24 mouse cellular contexts compared by ENCODE assay signal in the genomic region with DNA sequence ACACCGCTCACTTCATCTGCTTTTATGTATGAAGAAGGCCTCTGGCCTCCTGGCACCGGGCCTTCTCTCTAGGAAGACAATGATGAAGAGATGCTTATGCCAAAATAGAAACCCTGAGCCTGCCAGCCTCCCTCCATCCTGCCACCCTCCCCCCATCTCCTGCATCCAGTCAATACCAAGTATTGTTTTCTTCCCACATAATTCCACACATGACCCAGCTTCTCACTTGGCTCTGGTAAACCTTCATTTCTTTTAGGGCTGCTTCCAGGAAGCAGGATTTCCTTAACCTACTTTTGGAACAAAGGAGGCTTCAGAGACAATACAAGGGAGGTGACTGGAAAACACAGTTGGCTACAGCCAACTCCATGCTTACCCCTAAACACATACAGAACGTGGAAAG. TPM values are rescaled to one million over a fixed set of nuclear protein-coding genes. Genes with fewer than 3 reads are reported as not detected.
DNase-seq lines count a peak whose midpoint lies in the region; ATAC-seq and TF ChIP-seq lines count a peak whose summit lies in the region.
"Had no signal": no experiment of that assay in that cellular context is flagged by ENCODE, and none has a peak within 500 bp of the region (broad histone marks: within the 10 kb centered on the region; RNA-seq: fewer than 3 reads in every experiment).

Gene Lalba (minus strand): TSS at position 21 of the 400 bp plus-strand sequence.

- H3K4me2 ChIP-seq in liver, postnatal 0 days (ENCODE audit: low read depth, low read length) = no peak within 1 kb of the TSS
- H3K4me2 ChIP-seq in liver, embryonic 12.5 days = no peak within 1 kb of the TSS
- no peak within 1 kb of the TSS for H3K4me2 ChIP-seq in forebrain, embryonic 14.5 days (ENCODE audit: low read length)
- H3K4me2 ChIP-seq: embryonic facial prominence, embryonic 13.5 days; forebrain, embryonic 15.5 days; hindbrain, embryonic 14.5 days; liver, embryonic 11.5 days; midbrain, embryonic 12.5 days; neural tube, embryonic 12.5 days had no signal

- no peaks in the 10 kb centered on the region for H3K9me3 ChIP-seq in liver, postnatal 0 days (ENCODE audit: low read length)
- H3K9me3 ChIP-seq in liver, embryonic 12.5 days (replicated peaks) = no peaks in the 10 kb centered on the region
- no peaks in the 10 kb centered on the region for H3K9me3 ChIP-seq in forebrain, embryonic 14.5 days (replicated peaks; ENCODE audit: control insufficient read depth, low read length)
- H3K9me3 ChIP-seq: embryonic facial prominence, embryonic 13.5 days; forebrain, embryonic 15.5 days; midbrain, embryonic 12.5 days; neural tube, embryonic 12.5 days had no signal

- no peaks in the 10 kb centered on the region for H3K27me3 ChIP-seq in liver, postnatal 0 days (ENCODE audit: insufficient read depth, low read length)
- 0 out of 2 replicates have a peak, but pooled peaks cover 5% of the 10 kb centered on the region for H3K27me3 ChIP-seq in liver, embryonic 12.5 days (replicated peaks)
- no peaks in the 10 kb centered on the region for H3K27me3 ChIP-seq in forebrain, embryonic 14.5 days (replicated peaks; ENCODE audit: control insufficient read depth, insufficient read depth, low read length)
- H3K27me3 ChIP-seq: embryonic facial prominence, embryonic 13.5 days; forebrain, embryonic 15.5 days; midbrain, embryonic 12.5 days; neural tube, embryonic 12.5 days had no signal

- no peak for TF ChIP-seq CTCF in liver, postnatal 0 days (IDR thresholded peaks at IDR 0.05; ENCODE audit: low read depth)

- H3K4me1 ChIP-seq in liver, postnatal 0 days (ENCODE audit: insufficient read depth) = 0 out of 2 replicates have a peak, but pooled peaks cover 4% of the 10 kb centered on the region
- no peaks in the 10 kb centered on the region for H3K4me1 ChIP-seq in liver, embryonic 12.5 days
- peaks cover 10% of the 10 kb centered on the region; the same call in 1 of the 2 replicates for H3K4me1 ChIP-seq in brown adipose tissue, adult 24 weeks (ENCODE audit: control insufficient read depth, insufficient read depth, insufficient read length, low read length)
- H3K4me1 ChIP-seq in forebrain, embryonic 14.5 days (ENCODE audit: control insufficient read depth, insufficient read depth, low read length) = no peaks in the 10 kb centered on the region
- H3K4me1 ChIP-seq: forebrain, embryonic 15.5 days; midbrain, embryonic 12.5 days; neural tube, embryonic 12.5 days had no signal

- no peak within 1 kb of the TSS for H3K4me3 ChIP-seq in liver, postnatal 0 days (ENCODE audit: low read depth, low read length)
- no peak within 1 kb of the TSS for H3K4me3 ChIP-seq in liver, embryonic 12.5 days
- H3K4me3 ChIP-seq in brown adipose tissue, adult 24 weeks (ENCODE audit: insufficient read depth, low read depth, low read length) = no peak within 1 kb of the TSS
- H3K4me3 ChIP-seq in forebrain, embryonic 14.5 days (ENCODE audit: low read depth, low read length) = no peak within 1 kb of the TSS
- H3K4me3 ChIP-seq: embryonic facial prominence, embryonic 13.5 days; forebrain, embryonic 15.5 days; midbrain, embryonic 12.5 days; neural tube, embryonic 12.5 days had no signal

- no peaks in the 10 kb centered on the region for H3K36me3 ChIP-seq in liver, postnatal 0 days (replicated peaks; ENCODE audit: insufficient read depth, low read length)
- H3K36me3 ChIP-seq in liver, embryonic 12.5 days = no peaks in the 10 kb centered on the region
- H3K36me3 ChIP-seq in forebrain, embryonic 14.5 days (ENCODE audit: control insufficient read depth, insufficient read depth, low read length) = no peaks in the 10 kb centered on the region
- H3K36me3 ChIP-seq: embryonic facial prominence, embryonic 13.5 days; forebrain, embryonic 15.5 days; midbrain, embryonic 12.5 days; neural tube, embryonic 12.5 days had no signal

- ATAC-seq in liver, postnatal 0 days = no peak
- no peak for ATAC-seq in liver, embryonic 12.5 days
- no peak for ATAC-seq in forebrain, embryonic 14.5 days
- ATAC-seq: forebrain, embryonic 15.5 days had no signal

- peak within 1 kb of the TSS; percentile 13; the same call in 1 of the 2 replicates for H3K27ac ChIP-seq in liver, postnatal 0 days (ENCODE audit: low read depth)
- no peak within 1 kb of the TSS for H3K27ac ChIP-seq in liver, embryonic 12.5 days
- H3K27ac ChIP-seq in brown adipose tissue, adult 24 weeks (replicated peaks; ENCODE audit: low read depth, low read length) = peak within 1 kb of the TSS; percentile 98
- H3K27ac ChIP-seq in forebrain, embryonic 14.5 days (ENCODE audit: low read depth, low read length) = no peak within 1 kb of the TSS
- H3K27ac ChIP-seq: embryonic facial prominence, embryonic 13.5 days; forebrain, embryonic 15.5 days; hindbrain, embryonic 14.5 days; midbrain, embryonic 12.5 days; neural tube, embryonic 12.5 days had no signal

- no peak for TF ChIP-seq EP300 in liver, postnatal 0 days (IDR thresholded peaks at IDR 0.05; ENCODE audit: low read depth)

- peak; percentile 40 to 69 for DNase-seq in heart, adult 9 months (ENCODE audit: low spot score in 2 of 2)
- DNase-seq in heart, postnatal 4 days = no peak
- DNase-seq in liver, postnatal 0 days = no peak
- peak; percentile 23 to 59 for DNase-seq in lung, postnatal 4 days
- no peak for DNase-seq in forebrain, embryonic 14.5 days (ENCODE audit: low spot score)
- DNase-seq: adrenal gland, adult 2 months; cerebellum, adult 11 months; gastrocnemius, postnatal 36 days; left cerebral cortex, postnatal 4 days; right cerebral cortex, adult 18-20 months; thymus, postnatal 25 days had no signal

- H3K9ac ChIP-seq in liver, postnatal 0 days (replicated peaks) = no peak within 1 kb of the TSS
- H3K9ac ChIP-seq in liver, embryonic 12.5 days = no peak within 1 kb of the TSS
- H3K9ac ChIP-seq in forebrain, embryonic 14.5 days (ENCODE audit: low read length) = no peak within 1 kb of the TSS
- H3K9ac ChIP-seq: embryonic facial prominence, embryonic 13.5 days; forebrain, embryonic 15.5 days; hindbrain, embryonic 14.5 days; midbrain, embryonic 12.5 days; neural tube, embryonic 12.5 days had no signal

- WGBS in liver, postnatal 0 days (ENCODE audit: insufficient replicate concordance) = 53% methylated on average over 3 of the region's 3 CpGs
- WGBS in liver, embryonic 12.5 days (ENCODE audit: insufficient replicate concordance) = 43% methylated on average over 3 of the region's 3 CpGs
- 69% methylated on average over 3 of the region's 3 CpGs for WGBS in forebrain, embryonic 14.5 days

RNA-seq across cellular contexts. Expression of gene Lalba, which starts in this region (rescaled TPM):
- not detected for total RNA-seq in heart, postnatal 4 days (2021)
- polyA plus RNA-seq in liver, postnatal 0 days (2015; fragmentation: Nextera tagmentation; extraction: Ambion mirVana) = not detected in 2 replicates
- polyA plus RNA-seq in liver, embryonic 12.5 days (2016; fragmentation: Nextera tagmentation; extraction: Ambion mirVana) = not detected in 2 replicates
- not detected in 2 replicates for polyA plus RNA-seq in brown adipose tissue, adult 24 weeks (2012; ENCODE audit: insufficient read depth, insufficient read length, missing spikeins)
- not detected in 2 replicates for polyA plus RNA-seq in forebrain, embryonic 14.5 days (2014; fragmentation: Nextera tagmentation; extraction: Ambion mirVana)
- total RNA-seq: adrenal gland, adult 2 months; gastrocnemius, postnatal 36 days; left cerebral cortex, adult 18-20 months; left cerebral cortex, postnatal 4 days; megakaryocyte progenitor cell, adult 5-6 weeks had no signal
- polyA plus RNA-seq: adrenal gland, adult 2 months; brain, embryonic 14.5 days; embryonic facial prominence, embryonic 13.5 days; forebrain, embryonic 15.5 days; heart, embryonic 16.5 days; hindbrain, embryonic 14.5 days; liver, embryonic 11.5 days; midbrain, embryonic 12.5 days; neural tube, embryonic 12.5 days; testis, adult 2 months had no signal

Comparison
In these comparisons a context has a peak if more than half of its experiments do, and no peak if none do; other contexts are left out.
1. DNase-seq: peak in heart, adult 9 months (2 of 2) and lung, postnatal 4 days (2 of 2); none in heart, postnatal 4 days (single experiment), liver, postnatal 0 days (single experiment) and forebrain, embryonic 14.5 days (single experiment).
2. H3K27ac ChIP-seq: peak in liver, postnatal 0 days (single experiment) and brown adipose tissue, adult 24 weeks (single experiment); none in liver, embryonic 12.5 days (single experiment) and forebrain, embryonic 14.5 days (single experiment).